Mouse (Mus musculus): ENCODE measurements around the gene Cldn5. TPM values are rescaled to one million over a fixed set of nuclear protein-coding genes. Genes with fewer than 3 reads are reported as not detected.
A peak's percentile ranks its signal among the peaks of the same experiment; 100 is the strongest.

The Cldn5 gene
- polyA plus RNA-seq, 1 experiment from 2014 or later, result 18.5 TPM

- WGBS, result 75% methylated on average over 11 of the region's 11 CpGs
- DNase-seq (ENCODE audit: low spot score), result no peak
- Histone ChIP-seq H3K36me3 (ENCODE audit: control insufficient read depth, insufficient read depth, low read length) (no peaks in the 10 kb centered on the region), H3K9me3 (ENCODE audit: control insufficient read depth, low read length) (no peaks in the 10 kb centered on the region), H3K27me3 (replicated peaks; ENCODE audit: control insufficient read depth, insufficient read depth, low read length) (no peaks in the 10 kb centered on the region), H3K27ac (ENCODE audit: low read depth, low read length) (no peak overlapping the region), H3K4me2 (no peak overlapping the region), H3K4me1 (replicated peaks; ENCODE audit: control insufficient read depth, insufficient read depth, low read length) (no peaks in the 10 kb centered on the region), H3K4me3 (ENCODE audit: low read depth, low read length) (no peak overlapping the region), H3K9ac (ENCODE audit: low read depth, low read length) (no peak overlapping the region)
- ATAC-seq (replicated peaks; ENCODE audit: low FRiP score), result no peak
These were observed 25.5 kb upstream of the Cldn5 start for GRCm38 (mm10) chr16:18751101-18751500.

- Histone ChIP-seq H3K9me3 (ENCODE audit: control insufficient read depth, low read length) (no peaks in the 10 kb centered on the region), H3K27me3 (replicated peaks; ENCODE audit: control insufficient read depth, insufficient read depth, low read length) (no peaks in the 10 kb centered on the region), H3K36me3 (ENCODE audit: control insufficient read depth, insufficient read depth, low read length) (no peaks in the 10 kb centered on the region), H3K27ac (ENCODE audit: low read depth, low read length) (no peak overlapping the region), H3K4me3 (ENCODE audit: low read depth, low read length) (no peak overlapping the region), H3K4me2 (no peak overlapping the region), H3K9ac (ENCODE audit: low read depth, low read length) (no peak overlapping the region), H3K4me1 (replicated peaks; ENCODE audit: control insufficient read depth, insufficient read depth, low read length) (no peaks in the 10 kb centered on the region)
- 74% methylated on average over 10 of the region's 10 CpGs for WGBS
- DNase-seq (ENCODE audit: low spot score) (no peak), ATAC-seq (replicated peaks; ENCODE audit: low FRiP score) (no peak)
These were observed 24.7 kb upstream of the Cldn5 start for GRCm38 (mm10) chr16:18751885-18752499.

GRCm38 (mm10) chr16:18761734-18762133 lies 14.9 kb upstream of the Cldn5 start:
- H3K27me3 ChIP-seq (replicated peaks; ENCODE audit: control insufficient read depth, insufficient read depth, low read length), result no peaks in the 10 kb centered on the region
- no peak overlapping the region for H3K27ac ChIP-seq (ENCODE audit: low read depth, low read length)
- no peaks in the 10 kb centered on the region for H3K36me3 ChIP-seq (ENCODE audit: control insufficient read depth, insufficient read depth, low read length)
- H3K4me1 ChIP-seq (replicated peaks; ENCODE audit: control insufficient read depth, insufficient read depth, low read length), result no peaks in the 10 kb centered on the region
- H3K9me3 ChIP-seq (ENCODE audit: control insufficient read depth, low read length), result no peaks in the 10 kb centered on the region
- no peak overlapping the region for H3K4me2 ChIP-seq
- no peak for ATAC-seq (replicated peaks; ENCODE audit: low FRiP score)
- H3K9ac ChIP-seq (ENCODE audit: low read depth, low read length), result no peak overlapping the region
- WGBS, result 87% methylated on average over 4 of the region's 4 CpGs
- no peak overlapping the region for H3K4me3 ChIP-seq (ENCODE audit: low read depth, low read length)
- DNase-seq (ENCODE audit: low spot score), result no peak

GRCm38 (mm10) chr16:18762960-18763359 lies 13.7 kb upstream of the Cldn5 start:
- no peak for ATAC-seq (replicated peaks; ENCODE audit: low FRiP score)
- no peak overlapping the region for H3K27ac ChIP-seq (ENCODE audit: low read depth, low read length)

GRCm38 (mm10) chr16:18766390-18766789 lies 10.3 kb upstream of the Cldn5 start:
- no peak for ATAC-seq (replicated peaks; ENCODE audit: low FRiP score)
- Histone ChIP-seq H3K9ac (ENCODE audit: low read depth, low read length) (no peak overlapping the region), H3K27me3 (replicated peaks; ENCODE audit: control insufficient read depth, insufficient read depth, low read length) (no peaks in the 10 kb centered on the region), H3K9me3 (ENCODE audit: control insufficient read depth, low read length) (no peaks in the 10 kb centered on the region), H3K27ac (ENCODE audit: low read depth, low read length) (no peak overlapping the region), H3K4me1 (replicated peaks; ENCODE audit: control insufficient read depth, insufficient read depth, low read length) (no peaks in the 10 kb centered on the region), H3K36me3 (ENCODE audit: control insufficient read depth, insufficient read depth, low read length) (no peaks in the 10 kb centered on the region), H3K4me3 (ENCODE audit: low read depth, low read length) (no peak overlapping the region), H3K4me2 (no peak overlapping the region)
- no peak for DNase-seq (ENCODE audit: low spot score)
- WGBS, result 65% methylated on average over 4 of the region's 4 CpGs

More at GRCm38 (mm10) chr16:18762960-18763359, 13.7 kb upstream of the Cldn5 start:
- H3K4me3 ChIP-seq (ENCODE audit: low read depth, low read length), result no peak overlapping the region
- H3K4me1 ChIP-seq (replicated peaks; ENCODE audit: control insufficient read depth, insufficient read depth, low read length), result no peaks in the 10 kb centered on the region
- WGBS, result 68% methylated on average over 3 of the region's 3 CpGs
- no peaks in the 10 kb centered on the region for H3K9me3 ChIP-seq (ENCODE audit: control insufficient read depth, low read length)
- no peak overlapping the region for H3K9ac ChIP-seq (ENCODE audit: low read depth, low read length)
- no peaks in the 10 kb centered on the region for H3K27me3 ChIP-seq (replicated peaks; ENCODE audit: control insufficient read depth, insufficient read depth, low read length)
- no peak overlapping the region for H3K4me2 ChIP-seq
- no peaks in the 10 kb centered on the region for H3K36me3 ChIP-seq (ENCODE audit: control insufficient read depth, insufficient read depth, low read length)
- no peak for DNase-seq (ENCODE audit: low spot score)

GRCm38 (mm10) chr16:18769501-18769900 lies 7.1 kb upstream of the Cldn5 start:
- peaks cover 4% of the 10 kb centered on the region for H3K27me3 ChIP-seq (replicated peaks; ENCODE audit: control insufficient read depth, insufficient read depth, low read length)
- no peak for ATAC-seq (replicated peaks; ENCODE audit: low FRiP score)
- H3K9ac ChIP-seq (ENCODE audit: low read depth, low read length), result no peak overlapping the region
- H3K4me1 ChIP-seq (replicated peaks; ENCODE audit: control insufficient read depth, insufficient read depth, low read length), result no peaks in the 10 kb centered on the region
- H3K36me3 ChIP-seq (ENCODE audit: control insufficient read depth, insufficient read depth, low read length), result no peaks in the 10 kb centered on the region
- DNase-seq (ENCODE audit: low spot score), result no peak
- H3K4me3 ChIP-seq (ENCODE audit: low read depth, low read length), result no peak overlapping the region
- no peak overlapping the region for H3K4me2 ChIP-seq
- H3K9me3 ChIP-seq (ENCODE audit: control insufficient read depth, low read length), result no peaks in the 10 kb centered on the region
- H3K27ac ChIP-seq (ENCODE audit: low read depth, low read length), result no peak overlapping the region
- 73% methylated on average over 1 of the region's 1 CpGs for WGBS

GRCm38 (mm10) chr16:18773936-18774335 lies 2.7 kb upstream of the Cldn5 start:
- H3K4me2 ChIP-seq, result no peak overlapping the region
- no peaks in the 10 kb centered on the region; the same call in 1 of the 2 replicates for H3K4me1 ChIP-seq (replicated peaks; ENCODE audit: control insufficient read depth, insufficient read depth, low read length)
- DNase-seq (ENCODE audit: low spot score) (no peak), ATAC-seq (replicated peaks; ENCODE audit: low FRiP score) (no peak)
- H3K36me3 ChIP-seq (ENCODE audit: control insufficient read depth, insufficient read depth, low read length), result no peaks in the 10 kb centered on the region
- peaks cover 48% of the 10 kb centered on the region for H3K27me3 ChIP-seq (replicated peaks; ENCODE audit: control insufficient read depth, insufficient read depth, low read length)
- WGBS, result 44% methylated on average over 2 of the region's 2 CpGs
- no peaks in the 10 kb centered on the region for H3K9me3 ChIP-seq (ENCODE audit: control insufficient read depth, low read length)
- H3K4me3 ChIP-seq (ENCODE audit: low read depth, low read length), result no peak overlapping the region
- H3K27ac ChIP-seq (ENCODE audit: low read depth, low read length), result no peak overlapping the region
- H3K9ac ChIP-seq (ENCODE audit: low read depth, low read length), result no peak overlapping the region

GRCm38 (mm10) chr16:18775621-18776555 lies 759 bp upstream of the Cldn5 start:
- peaks cover 53% of the 10 kb centered on the region for H3K27me3 ChIP-seq (replicated peaks; ENCODE audit: control insufficient read depth, insufficient read depth, low read length)
- no peak overlapping the region for H3K27ac ChIP-seq (ENCODE audit: low read depth, low read length)
- no peak overlapping the region for H3K9ac ChIP-seq (ENCODE audit: low read depth, low read length)
- 30% methylated on average over 18 of the region's 18 CpGs for WGBS
- no peak for DNase-seq (ENCODE audit: low spot score)
- peak overlapping the region; percentile 49 for H3K4me3 ChIP-seq (ENCODE audit: low read depth, low read length)
- peak overlapping the region; percentile 57 for H3K4me2 ChIP-seq
- ATAC-seq (replicated peaks; ENCODE audit: low FRiP score), result no peak
- no peaks in the 10 kb centered on the region for H3K9me3 ChIP-seq (ENCODE audit: control insufficient read depth, low read length)
- no peaks in the 10 kb centered on the region; the same call in 1 of the 2 replicates for H3K4me1 ChIP-seq (replicated peaks; ENCODE audit: control insufficient read depth, insufficient read depth, low read length)
- no peaks in the 10 kb centered on the region for H3K36me3 ChIP-seq (ENCODE audit: control insufficient read depth, insufficient read depth, low read length)

Data from liver, embryonic 11.5 days (tissue).